Mouse (Mus musculus) embryonic stem cell, embryonic (primary cell): ENCODE data around the gene Pop5.

ENCODE experiments used
- CTCF ChIA-PET, 4 experiments: fragments of 300-600 bp in 2 of 4; fragments of 350-600 bp in 2 of 4; sonication (Branson Sonifier 250); formaldehyde crosslinking; loops; one replicate each; lab custom pipeline; 2022; ENCODE audit warnings: inconsistent platforms in 2 of 4; lab: Charles Lee
- POLR2A ChIA-PET, 4 experiments: fragments of 300-600 bp in 2 of 4; fragments of 350-600 bp in 2 of 4; sonication (Branson Sonifier 250); formaldehyde crosslinking; loops; one replicate each; lab custom pipeline; 2022; ENCODE audit warnings: antibody characterized with exemption in 4 of 4, inconsistent platforms in 1 of 4; lab: Charles Lee

Gene Pop5

DNA sequence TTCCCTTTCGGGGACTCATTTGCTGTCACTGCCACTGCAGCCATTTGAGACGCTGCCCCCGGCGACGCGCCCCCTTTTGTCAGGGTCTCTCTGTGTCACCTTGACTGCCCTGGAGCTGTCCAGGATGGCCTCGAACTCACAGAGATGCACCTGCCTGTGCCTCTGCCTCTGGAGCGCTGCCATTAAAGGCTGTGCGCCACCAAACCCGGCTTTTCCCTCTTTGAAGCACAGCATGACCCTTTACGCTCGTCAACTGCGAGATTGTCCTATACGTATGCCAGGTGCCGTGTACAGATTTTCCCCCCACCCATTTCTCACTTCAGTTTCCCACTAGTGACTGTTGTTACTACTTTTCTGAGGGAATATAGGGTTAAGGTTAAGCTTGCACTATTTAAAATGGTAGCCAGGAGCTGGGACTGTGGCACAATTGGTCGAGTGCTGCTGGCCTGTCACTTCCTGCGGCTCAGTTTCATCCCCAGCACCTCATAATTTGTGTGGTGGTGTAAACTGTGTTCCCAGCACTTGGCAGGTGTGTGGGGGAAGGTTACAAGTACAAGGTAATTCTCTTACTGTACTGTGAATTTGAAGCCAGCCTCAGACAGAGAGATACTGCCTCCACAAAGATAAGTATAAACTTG lies 44.5 kb downstream of the Pop5 start:
- CTCF ChIA-PET, result interaction anchor here in 2 of 4 experiments (0.6 to 1.6 kb wide), 7 partner anchors 12 to 114 kb away, joined by 3 to 4 read pairs (median 3); no protein-coding TSS in a partner anchor
- POLR2A ChIA-PET, result interaction anchor here in 3 of 4 experiments (0.6 to 2.1 kb wide), 19 partner anchors 10 to 209 kb away, joined by 3 to 7 read pairs (median 4); partner anchors contain the start of genes Dynll1 (in 2 of the 3) and Pop5 (in 1 of the 3)

- POLR2A ChIA-PET, result interaction anchor here in 3 of 4 experiments (1.2 to 2.2 kb wide), 7 partner anchors 8 to 63 kb away, joined by 4 to 9 read pairs (median 6); partner anchors contain the start of genes Dynll1 (in 3 of the 3) and Rnf10 (in 1 of the 3)
- CTCF ChIA-PET, result interaction anchor here in 2 of 4 experiments (0.5 to 0.7 kb wide), 3 partner anchors 9 to 125 kb away, joined by 3 to 6 read pairs (median 4); no protein-coding TSS in a partner anchor
Measured at GRCm38 (mm10) chr5:115284735-115285134, 49.1 kb downstream of the Pop5 start.

DNA sequence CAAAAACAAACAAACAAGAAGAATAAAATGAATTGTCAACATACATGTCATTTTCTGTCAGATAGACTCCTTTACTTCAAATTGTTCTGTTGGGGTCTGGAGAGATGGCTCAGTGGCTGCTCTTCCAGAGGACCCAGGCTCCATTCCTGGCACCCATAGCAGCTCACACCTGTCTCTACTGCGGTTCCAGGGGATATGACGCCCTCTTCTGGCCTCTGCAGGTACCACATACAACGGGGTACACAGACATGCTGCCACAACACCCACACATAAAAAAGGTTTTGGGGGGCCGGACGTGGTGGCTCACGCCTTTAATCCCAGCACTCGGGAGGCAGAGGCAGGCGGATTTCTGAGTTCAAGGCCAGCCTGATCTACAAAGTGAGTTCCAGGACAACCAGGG lies 58.5 kb downstream of the Pop5 start:
- ChIA-PET CTCF (interaction anchor here (0.5 to 1.5 kb wide), 22 partner anchors 10 to 1112 kb away, joined by 3 to 8 read pairs (median 3); partner anchors contain the start of genes Coq5 (in 1 of the 4), Rnf10 (in 1 of the 4) and Unc119b (in 1 of the 4)), POLR2A (interaction anchor here in 3 of 4 experiments (0.6 to 3.4 kb wide), 21 partner anchors 11 to 391 kb away, joined by 3 to 17 read pairs (median 4); partner anchors contain the start of gene Rnf10 (in 2 of the 3))
